Mouse (Mus musculus) liver, embryonic 14.5 days (tissue): ENCODE results near the gene D6Ertd527e. TPM values are rescaled to one million over a fixed set of nuclear protein-coding genes. Genes with fewer than 3 reads are reported as not detected.

Experiments used
- ATAC-seq: fragments of 200-750 bp; cut with Nextera tagmentation; 2 replicates; pipeline ENCODE4 v1.8.0; 2017; ENCODE audit warnings: moderate number of reproducible peaks, mild to moderate bottlenecking, moderate library complexity; ENCODE audit not compliant: insufficient read depth
- DNase-seq, 3 experiments: peaks; one replicate each; pipeline ENCODE4 v3.0.0-alpha.2; 2012 to 2013; ENCODE audit warnings: low read depth in 3 of 3, low spot score in 3 of 3
- H3K27ac ChIP-seq: fragments of 300-500 bp; sonication (generic); 2 replicates; pipeline ENCODE4 v1.5.1; 2014; ENCODE audit warnings: moderate library complexity, mild to moderate bottlenecking, control low read depth, inconsistent platforms
- H3K27me3 ChIP-seq: fragments of 300-500 bp; sonication (generic); 2 replicates; pipeline ENCODE4 v1.6.1; 2014; ENCODE audit warnings: mild to moderate bottlenecking, low read length, moderate library complexity; ENCODE audit not compliant: control insufficient read depth, insufficient read depth
- H3K36me3 ChIP-seq: fragments of 300-500 bp; sonication (generic); replicated peaks from 2 replicates; pipeline ENCODE4 v1.6.1; 2014; ENCODE audit warnings: low read depth; ENCODE audit not compliant: control insufficient read depth, insufficient read depth
- H3K4me1 ChIP-seq, 2 experiments: fragments of 200-500 bp in 1 of 2; fragments of 300-500 bp in 1 of 2; sonication (generic) in 1 of 2; replicated peaks; 2 replicates each; pipeline ENCODE4 v1.6.1; 2012 to 2014; ENCODE audit warnings: antibody characterized with exemption in 1 of 2, inconsistent platforms in 1 of 2, low read length in 1 of 2; ENCODE audit not compliant: control insufficient read depth in 2 of 2, insufficient read depth in 2 of 2
- H3K4me2 ChIP-seq: fragments of 300-500 bp; sonication (generic); 2 replicates; pipeline ENCODE4 v1.6.1; 2014; ENCODE audit warnings: low read depth, mild to moderate bottlenecking, control low read depth, moderate library complexity
- H3K4me3 ChIP-seq, 2 experiments: fragments of 200-500 bp in 1 of 2; fragments of 300-500 bp in 1 of 2; sonication (generic) in 1 of 2; 2 replicates each; pipeline ENCODE4 v1.5.1; 2012 to 2014; ENCODE audit warnings: low read depth in 2 of 2, low read length in 2 of 2, mild to moderate bottlenecking in 2 of 2, control low read depth in 1 of 2, inconsistent platforms in 1 of 2, moderate library complexity in 1 of 2; ENCODE audit not compliant: insufficient read depth in 1 of 2
- H3K9ac ChIP-seq: fragments of 300-500 bp; sonication (generic); replicated peaks from 2 replicates; pipeline ENCODE4 v1.6.1; 2014; ENCODE audit warnings: mild to moderate bottlenecking, control low read depth, moderate library complexity
- H3K9me3 ChIP-seq: fragments of 300-500 bp; sonication (generic); 2 replicates; pipeline ENCODE4 v1.6.1; 2016; ENCODE audit warnings: low read length, mixed read lengths; ENCODE audit not compliant: control insufficient read depth
- CTCF ChIP-seq: IDR thresholded peaks from 2 replicates; pipeline ENCODE4 v1.5.1; 2016; ENCODE audit warnings: antibody characterized with exemption, low read depth, control low read depth
- EP300 ChIP-seq: IDR thresholded peaks from 2 replicates; pipeline ENCODE4 v1.6.1; 2016; ENCODE audit warnings: antibody characterized with exemption, low read depth
- WGBS: fragments of 180-500 bp; shearing (Covaris S2); extraction: QIAGEN DNeasy Blood & Tissue Kit; methylation state at CpG from one replicate; pipeline ENCODE4 v1.1.7; 2014; ENCODE audit not compliant: insufficient replicate concordance; 5-methylcytosine and 5-hydroxymethylcytosine counted together
- polyA plus RNA-seq, 2 experiments: library from polyadenylated mRNA; depleted of rRNA in 1 of 2; stranded (reverse) in 1 of 2; unstranded in 1 of 2; fragments of >200 nt; fragmentation: Nextera tagmentation in 1 of 2; extraction: Ambion mirVana in 1 of 2; gene quantifications; 2 replicates each; pipeline versions ENCODE4 v1.2.1 to v1.2.3; 2012 to 2014

D6Ertd527e gene
- polyA plus RNA-seq (2012; rRNA removed) (0.01 and 0.10 TPM in 2 replicates), polyA plus RNA-seq (2014; fragmentation: Nextera tagmentation; extraction: Ambion mirVana) (not detected in 2 replicates)

- no peak for TF ChIP-seq CTCF
- no peak for DNase-seq
- H3K4me2 ChIP-seq, result no peak within 1 kb of the TSS
- ATAC-seq, result no peak
- no peak within 1 kb of the TSS for H3K4me3 ChIP-seq
- no peak within 1 kb of the TSS for H3K27ac ChIP-seq
- no peak within 1 kb of the TSS for H3K9ac ChIP-seq
- 56% methylated on average over 11 of the region's 11 CpGs for WGBS
- H3K9me3 ChIP-seq, result no peaks in the 10 kb centered on the region
- H3K4me1 ChIP-seq, result no peaks in the 10 kb centered on the region
- no peaks in the 10 kb centered on the region for H3K27me3 ChIP-seq
- H3K36me3 ChIP-seq, result no peaks in the 10 kb centered on the region
These were observed at the start of gene D6Ertd527e for GRCm38 (mm10) chr6:87104123-87104796. D6Ertd527e (plus strand) TSS chr6:87104746.

- H3K9me3 ChIP-seq, result no peaks in the 10 kb centered on the region
- H3K27me3 ChIP-seq, result no peaks in the 10 kb centered on the region
- no peaks in the 10 kb centered on the region for H3K4me1 ChIP-seq
- TF ChIP-seq EP300 (no peak), CTCF (peak; percentile 31; the same call in 1 of the 2 replicates)
- no peak overlapping the region for H3K4me2 ChIP-seq
- H3K9ac ChIP-seq, result no peak overlapping the region
- WGBS, result 88% methylated on average over 1 of the region's 1 CpGs
- H3K4me3 ChIP-seq, result no peak overlapping the region
- no peak overlapping the region for H3K27ac ChIP-seq
- H3K36me3 ChIP-seq, result peaks cover 14% of the 10 kb centered on the region
- no peak for DNase-seq
- ATAC-seq, result no peak
These were observed 44.8 kb upstream of the D6Ertd527e start for GRCm38 (mm10) chr6:87059754-87060153.

GRCm38 (mm10) chr6:87063586-87063985 is 41.0 kb upstream of the D6Ertd527e start:
- 79% methylated on average over 4 of the region's 4 CpGs for WGBS

DNA sequence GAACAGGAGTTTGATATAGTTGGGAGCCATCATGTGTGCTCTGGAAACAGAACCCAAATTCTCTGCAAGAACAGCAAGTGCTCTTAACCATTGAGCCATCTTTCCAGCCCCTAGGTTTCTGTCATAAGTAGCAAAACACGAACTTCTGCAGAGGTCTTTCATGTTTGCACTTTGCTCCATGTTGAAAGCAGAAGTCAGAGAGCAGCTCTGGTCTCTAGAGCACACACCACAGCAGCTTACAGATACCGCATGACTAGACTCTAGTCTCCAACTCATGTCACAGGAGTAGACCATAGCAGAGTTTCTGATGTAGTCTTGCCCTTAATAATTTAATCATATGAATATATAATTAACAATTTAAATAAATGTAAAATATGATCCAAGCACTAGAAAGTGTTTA is 36.3 kb upstream of the D6Ertd527e start:
- Histone ChIP-seq H3K36me3 (peaks cover 12% of the 10 kb centered on the region), H3K4me3 (no peak overlapping the region), H3K9ac (no peak overlapping the region), H3K4me2 (no peak overlapping the region), H3K4me1 (peaks cover 0 to 7% of the 10 kb centered on the region in 2 experiments; a peak in 2 of 4 replicates), H3K27ac (no peak overlapping the region), H3K27me3 (no peaks in the 10 kb centered on the region), H3K9me3 (no peaks in the 10 kb centered on the region)
- TF ChIP-seq EP300, result no peak
- TF ChIP-seq CTCF, result no peak
- no peak for ATAC-seq
- no peak for DNase-seq
- 52% methylated on average over 2 of the region's 2 CpGs for WGBS

More at GRCm38 (mm10) chr6:87063586-87063985, 41.0 kb upstream of the D6Ertd527e start:
- TF ChIP-seq CTCF, result no peak
- no peak for TF ChIP-seq EP300
- Histone ChIP-seq H3K27ac (no peak overlapping the region), H3K4me3 (no peak overlapping the region), H3K36me3 (peaks cover 14% of the 10 kb centered on the region), H3K27me3 (no peaks in the 10 kb centered on the region), H3K4me1 (no peaks in the 10 kb centered on the region), H3K9ac (no peak overlapping the region), H3K4me2 (no peak overlapping the region), H3K9me3 (no peaks in the 10 kb centered on the region)
- ATAC-seq, result no peak
- DNase-seq, result no peak

- WGBS, result 64% methylated on average over 7 of the region's 7 CpGs
- Histone ChIP-seq H3K36me3 (peaks cover 10% of the 10 kb centered on the region), H3K9me3 (no peaks in the 10 kb centered on the region), H3K27ac (no peak overlapping the region), H3K27me3 (no peaks in the 10 kb centered on the region), H3K9ac (no peak overlapping the region), H3K4me3 (no peak overlapping the region), H3K4me1 (peaks cover 0 to 7% of the 10 kb centered on the region in 2 experiments; a peak in 2 of 4 replicates), H3K4me2 (no peak overlapping the region)
- no peak for ATAC-seq
- TF ChIP-seq CTCF (no peak), EP300 (no peak)
- no peak for DNase-seq
These were observed 35.2 kb upstream of the D6Ertd527e start for GRCm38 (mm10) chr6:87069195-87069900.
